Mouse (Mus musculus) neural tube, embryonic 11.5 days (tissue): ENCODE data around the gene Cyp2d9. TPM values are rescaled to one million over a fixed set of nuclear protein-coding genes. Genes with fewer than 3 reads are reported as not detected.
"Not testable (repeated sequence)": the region's sequence is repeated elsewhere in the genome, so short reads cannot be mapped to it uniquely, and the experiment has no call there.

Experiments
- ATAC-seq: fragments of 200-750 bp; cut with Nextera tagmentation; 2 replicates; pipeline ENCODE4 v1.8.0; 2017; ENCODE audit warnings: moderate number of reproducible peaks, mild to moderate bottlenecking, moderate TSS enrichment, moderate library complexity; ENCODE audit not compliant: insufficient read depth, low FRiP score, low TSS enrichment
- DNase-seq: peaks from one replicate; pipeline ENCODE4 v3.0.0-alpha.2; 2015; ENCODE audit warnings: low spot score
- H3K27ac ChIP-seq: fragments of 300-500 bp; sonication (generic); 2 replicates; pipeline ENCODE4 v1.5.1; 2014; ENCODE audit warnings: low read depth, mild to moderate bottlenecking, low read length
- H3K27me3 ChIP-seq: fragments of 300-500 bp; sonication (generic); 2 replicates; pipeline ENCODE4 v1.6.1; 2014; ENCODE audit warnings: mild to moderate bottlenecking, low read length, mixed read lengths; ENCODE audit not compliant: control insufficient read depth, insufficient read depth
- H3K36me3 ChIP-seq: fragments of 300-500 bp; sonication (generic); 2 replicates; pipeline ENCODE4 v1.6.1; 2014; ENCODE audit warnings: mild to moderate bottlenecking, low read length, moderate library complexity, mixed read lengths; ENCODE audit not compliant: control insufficient read depth, insufficient read depth
- H3K4me1 ChIP-seq: fragments of 300-500 bp; sonication (generic); 2 replicates; pipeline ENCODE4 v1.6.1; 2014; ENCODE audit warnings: low read length, mixed read lengths; ENCODE audit not compliant: control insufficient read depth, insufficient read depth
- H3K4me2 ChIP-seq: fragments of 300-500 bp; sonication (generic); 2 replicates; pipeline ENCODE4 v1.6.1; 2014; ENCODE audit warnings: low read depth, mild to moderate bottlenecking, moderate library complexity
- H3K4me3 ChIP-seq: fragments of 300-500 bp; sonication (generic); 2 replicates; pipeline ENCODE4 v1.5.1; 2014; ENCODE audit warnings: low read depth, low read length
- H3K9ac ChIP-seq: fragments of 300-500 bp; sonication (generic); 2 replicates; pipeline ENCODE4 v1.6.1; 2014; ENCODE audit warnings: mild to moderate bottlenecking, low read length
- H3K9me3 ChIP-seq: fragments of 300-500 bp; sonication (generic); 2 replicates; pipeline ENCODE4 v1.6.1; 2016; ENCODE audit warnings: low read length; ENCODE audit not compliant: control insufficient read depth
- WGBS: fragments of 180-500 bp; shearing (Covaris S2); extraction: QIAGEN DNeasy Blood & Tissue Kit; methylation state at CpG from one replicate; pipeline ENCODE4 v1.1.7; 2014; 5-methylcytosine and 5-hydroxymethylcytosine counted together
- polyA plus RNA-seq: library from polyadenylated mRNA; unstranded; fragments of >200 nt; fragmentation: Nextera tagmentation; extraction: Ambion mirVana; gene quantifications from 2 replicates; pipeline ENCODE4 v1.2.1, GENCODE M21; 2014

The Cyp2d9 gene
- polyA plus RNA-seq, 1 experiment from 2014 or later: not detected

- Histone ChIP-seq H3K4me2 (no peak overlapping the region), H3K4me3 (no peak overlapping the region), H3K4me1 (no peaks in the 10 kb centered on the region), H3K27me3 (no peaks in the 10 kb centered on the region), H3K9ac (no peak overlapping the region), H3K36me3 (no peaks in the 10 kb centered on the region), H3K9me3 (no peaks in the 10 kb centered on the region), H3K27ac (no peak overlapping the region)
- 87% methylated on average over 3 of the region's 3 CpGs for WGBS
- ATAC-seq (no peak), DNase-seq (no peak)
Measured at GRCm38 (mm10) chr15:82435011-82435410, 1.8 kb downstream of the Cyp2d9 start.

GRCm38 (mm10) chr15:82435606-82436005, 2.4 kb downstream of the Cyp2d9 start:
- Histone ChIP-seq H3K4me1 (no peaks in the 10 kb centered on the region), H3K4me3 (no peak overlapping the region), H3K9me3 (no peaks in the 10 kb centered on the region), H3K27me3 (no peaks in the 10 kb centered on the region), H3K36me3 (no peaks in the 10 kb centered on the region), H3K9ac (no peak overlapping the region), H3K27ac (no peak overlapping the region), H3K4me2 (no peak overlapping the region)
- no peak for ATAC-seq
- no peak for DNase-seq
- 94% methylated on average over 2 of the region's 2 CpGs for WGBS

- Histone ChIP-seq H3K4me1 (no peaks in the 10 kb centered on the region), H3K4me3 (no peak overlapping the region), H3K27ac (no peak overlapping the region), H3K4me2 (no peak overlapping the region), H3K36me3 (no peaks in the 10 kb centered on the region), H3K27me3 (no peaks in the 10 kb centered on the region), H3K9me3 (no peaks in the 10 kb centered on the region), H3K9ac (no peak overlapping the region)
- no peak for ATAC-seq
- no peak for DNase-seq
- WGBS: 61% methylated on average over 5 of the region's 5 CpGs
Measured at GRCm38 (mm10) chr15:82437975-82438617, 4.9 kb downstream of the Cyp2d9 start.

GRCm38 (mm10) chr15:82443658-82444057, 10.4 kb downstream of the Cyp2d9 start:
- no peak overlapping the region for H3K9ac ChIP-seq
- WGBS: 93% methylated on average over 3 of the region's 3 CpGs
- no peaks in the 10 kb centered on the region for H3K27me3 ChIP-seq
- no peak overlapping the region for H3K4me2 ChIP-seq
- DNase-seq: no peak
- no peak overlapping the region for H3K4me3 ChIP-seq
- H3K36me3 ChIP-seq: no peaks in the 10 kb centered on the region
- ATAC-seq: no peak
- no peaks in the 10 kb centered on the region for H3K4me1 ChIP-seq
- H3K27ac ChIP-seq: no peak overlapping the region
- no peaks in the 10 kb centered on the region for H3K9me3 ChIP-seq

GRCm38 (mm10) chr15:82445196-82445595, 12.0 kb downstream of the Cyp2d9 start:
- ATAC-seq: no peak
- H3K9me3 ChIP-seq: no peaks in the 10 kb centered on the region
- no peaks in the 10 kb centered on the region for H3K36me3 ChIP-seq
- no peak overlapping the region for H3K27ac ChIP-seq
- no peak overlapping the region for H3K4me3 ChIP-seq
- WGBS: 71% methylated on average over 8 of the region's 8 CpGs
- H3K27me3 ChIP-seq: no peaks in the 10 kb centered on the region
- H3K4me1 ChIP-seq: no peaks in the 10 kb centered on the region
- DNase-seq: no peak
- H3K4me2 ChIP-seq: no peak overlapping the region
- H3K9ac ChIP-seq: no peak overlapping the region

GRCm38 (mm10) chr15:82450045-82450444, 16.8 kb downstream of the Cyp2d9 start:
- DNase-seq, H3K4me3 ChIP-seq, ATAC-seq, H3K9ac ChIP-seq, H3K36me3 ChIP-seq, H3K4me2 ChIP-seq, H3K4me1 ChIP-seq, H3K27ac ChIP-seq, H3K27me3 ChIP-seq, H3K9me3 ChIP-seq: not testable (repeated sequence)
- 64% methylated on average over 2 of the region's 2 CpGs for WGBS

GRCm38 (mm10) chr15:82452133-82452532, 18.9 kb downstream of the Cyp2d9 start:
- H3K27ac ChIP-seq, ATAC-seq, DNase-seq, H3K9ac ChIP-seq, H3K27me3 ChIP-seq, H3K36me3 ChIP-seq, H3K4me1 ChIP-seq, H3K4me2 ChIP-seq, H3K9me3 ChIP-seq, H3K4me3 ChIP-seq: not testable (repeated sequence)
- 91% methylated on average over 1 of the region's 1 CpGs for WGBS

- not testable (repeated sequence) for H3K4me2 ChIP-seq, DNase-seq, H3K27ac ChIP-seq, ATAC-seq, H3K27me3 ChIP-seq, H3K9me3 ChIP-seq, H3K36me3 ChIP-seq, H3K4me1 ChIP-seq, H3K4me3 ChIP-seq, H3K9ac ChIP-seq
- WGBS: 89% methylated on average over 6 of the region's 6 CpGs
Measured at GRCm38 (mm10) chr15:82453501-82453900, 20.3 kb downstream of the Cyp2d9 start.

GRCm38 (mm10) chr15:82456086-82456790, 23.0 kb downstream of the Cyp2d9 start:
- not testable (repeated sequence) for H3K27me3 ChIP-seq, H3K4me1 ChIP-seq, H3K27ac ChIP-seq, H3K36me3 ChIP-seq, H3K4me2 ChIP-seq, ATAC-seq, H3K9ac ChIP-seq, DNase-seq, H3K4me3 ChIP-seq, H3K9me3 ChIP-seq
- WGBS: 90% methylated on average over 6 of the region's 6 CpGs
